Mouse (Mus musculus) CH12.LX (cell line): ENCODE results near the gene Itga6.
"Not testable (repeated sequence)": the region's sequence is repeated elsewhere in the genome, so short reads cannot be mapped to it uniquely, and the experiment has no call there.

Source experiments
- CTCF ChIP-seq, 2 experiments: IDR thresholded peaks in 1 of 2; conservative IDR thresholded peaks in 1 of 2; 2 replicates each; pipeline ENCODE4 v1.5.1; 2011 to 2012; ENCODE audit warnings: low read depth in 2 of 2, low read length in 2 of 2, improper control_type of control experiment in 1 of 2, inconsistent platforms in 1 of 2, mild to moderate bottlenecking in 1 of 2, moderate library complexity in 1 of 2
- JUN ChIP-seq: IDR thresholded peaks from 2 replicates; pipeline ENCODE4 v1.6.1; 2011; ENCODE audit warnings: low read depth, mild to moderate bottlenecking, low read length, improper control_type of control experiment, moderate library complexity; ENCODE audit not compliant: insufficient read depth
- SIN3A ChIP-seq: IDR thresholded peaks from 2 replicates; pipeline ENCODE4 v1.6.1; 2012; ENCODE audit warnings: low read length, improper control_type of control experiment, inconsistent platforms
- USF1 ChIP-seq: IDR thresholded peaks from 2 replicates; pipeline ENCODE4 v1.6.1; 2014; ENCODE audit warnings: low read depth, mild to moderate bottlenecking, inconsistent platforms, low read length, improper control_type of control experiment

DNA sequence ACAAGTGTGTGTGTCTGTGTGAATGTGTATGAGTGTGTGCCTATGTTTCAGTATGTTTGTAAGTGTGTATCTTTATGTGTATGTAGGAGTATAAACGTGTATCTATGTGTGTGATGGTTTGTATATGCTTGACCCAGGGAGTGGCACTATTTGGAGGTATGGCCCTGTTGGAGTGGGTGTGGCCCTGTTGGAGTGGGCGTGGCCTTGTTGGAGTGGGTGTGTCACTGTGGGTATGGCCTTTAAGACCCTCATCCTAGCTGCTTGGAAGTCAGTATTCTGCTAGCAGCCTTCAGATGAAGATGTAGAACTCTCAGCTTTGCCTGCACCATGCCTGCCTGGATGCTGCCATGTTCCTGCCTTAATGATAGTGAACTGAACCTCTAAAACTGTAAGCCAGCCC lies 24.9 kb upstream of the Itga6 start:
- not testable (repeated sequence) for TF ChIP-seq CTCF (conservative IDR thresholded peaks at IDR 0.05 in 1 of 2, IDR thresholded peaks at IDR 0.05 in 1 of 2; ENCODE audit: low read depth in 2 of 2, low read length in 2 of 2); JUN; SIN3A; USF1
